Mouse (Mus musculus): Measurements from ENCODE around the gene Nfix. TPM values are rescaled to one million over a fixed set of nuclear protein-coding genes. Genes with fewer than 3 reads are reported as not detected.
A peak's percentile ranks its signal among the peaks of the same experiment; 100 is the strongest.

Gene Nfix
- polyA plus RNA-seq, 2 experiments = 1.4 to 2.5 TPM

GRCm38 (mm10) chr8:84653092-84653631 is 147.0 kb downstream of the Nfix start:
- WGBS (ENCODE audit: insufficient replicate concordance) = 48% methylated on average over 9 of the region's 9 CpGs
- no peak for ATAC-seq (ENCODE audit: insufficient read depth)
- peak overlapping the region; percentile 13; the same call in 1 of the 2 replicates for H3K4me2 ChIP-seq (ENCODE audit: low read depth)
- 0 out of 2 replicates have a peak overlapping the region, but pooled peaks have one; percentile 6 for H3K9ac ChIP-seq (replicated peaks)
- H3K9me3 ChIP-seq (ENCODE audit: control insufficient read depth, low read length) = no peaks in the 10 kb centered on the region
- peaks cover 22 to 28% of the 10 kb centered on the region in 2 experiments for H3K4me1 ChIP-seq (replicated peaks; ENCODE audit: control insufficient read depth in 2 of 2, insufficient read depth in 2 of 2, low read length in 1 of 2)
- H3K36me3 ChIP-seq (replicated peaks; ENCODE audit: control insufficient read depth, insufficient read depth, low read depth) = no peaks in the 10 kb centered on the region
- no peak for TF ChIP-seq CTCF (IDR thresholded peaks at IDR 0.05; ENCODE audit: low read depth)
- no peak for TF ChIP-seq EP300 (IDR thresholded peaks at IDR 0.05; ENCODE audit: low read depth)
- peaks cover 3% of the 10 kb centered on the region; the same call in 1 of the 2 replicates for H3K27me3 ChIP-seq (ENCODE audit: control insufficient read depth, insufficient read depth, low read length)
- H3K27ac ChIP-seq = no peak overlapping the region
- no peak overlapping the region for H3K4me3 ChIP-seq (ENCODE audit: insufficient read depth in 1 of 2, low read depth in 2 of 2, low read length in 2 of 2)
- DNase-seq (ENCODE audit: low read depth in 3 of 3, low spot score in 3 of 3) = no peak

- DNase-seq (ENCODE audit: low read depth in 3 of 3, low spot score in 3 of 3) = no peak
- Histone ChIP-seq H3K9ac (replicated peaks) (no peak overlapping the region), H3K4me3 (ENCODE audit: insufficient read depth in 1 of 2, low read depth in 2 of 2, low read length in 2 of 2) (no peak overlapping the region), H3K27ac (no peak overlapping the region), H3K27me3 (ENCODE audit: control insufficient read depth, insufficient read depth, low read length) (no peaks in the 10 kb centered on the region; the same call in 1 of the 2 replicates), H3K4me2 (ENCODE audit: low read depth) (no peak overlapping the region), H3K4me1 (replicated peaks; ENCODE audit: control insufficient read depth in 2 of 2, insufficient read depth in 2 of 2, low read length in 1 of 2) (peaks cover 5 to 14% of the 10 kb centered on the region in 2 experiments), H3K9me3 (ENCODE audit: control insufficient read depth, low read length) (no peaks in the 10 kb centered on the region), H3K36me3 (replicated peaks; ENCODE audit: control insufficient read depth, insufficient read depth, low read depth) (no peaks in the 10 kb centered on the region)
- TF ChIP-seq CTCF (IDR thresholded peaks at IDR 0.05; ENCODE audit: low read depth) = no peak
- no peak for TF ChIP-seq EP300 (IDR thresholded peaks at IDR 0.05; ENCODE audit: low read depth)
- ATAC-seq (ENCODE audit: insufficient read depth) = no peak
- 64% methylated on average over 3 of the region's 3 CpGs for WGBS (ENCODE audit: insufficient replicate concordance)
These were observed 149.9 kb downstream of the Nfix start for GRCm38 (mm10) chr8:84650213-84650612.

Other genes starting within 250 kb of the Nfix start
- 6.2 and 8.4 TPM in 2 replicates for gene Ier2, start 137.5 kb downstream of the Nfix start, polyA plus RNA-seq (2012; rRNA removed)
- gene Ier2, start 137.5 kb downstream of the Nfix start, polyA plus RNA-seq (2014; fragmentation: Nextera tagmentation; extraction: Ambion mirVana) = 12.6 and 15.0 TPM in 2 replicates
- gene Trmt1, start 114.0 kb downstream of the Nfix start, polyA plus RNA-seq (2012; rRNA removed) = 37.5 and 37.6 TPM in 2 replicates
- gene Trmt1, start 114.0 kb downstream of the Nfix start, polyA plus RNA-seq (2014; fragmentation: Nextera tagmentation; extraction: Ambion mirVana) = 27.4 and 34.1 TPM in 2 replicates
- 19.0 and 21.2 TPM in 2 replicates for gene Nacc1, start 112.5 kb downstream of the Nfix start, polyA plus RNA-seq (2012; rRNA removed)
- 6.3 and 7.6 TPM in 2 replicates for gene Nacc1, start 112.5 kb downstream of the Nfix start, polyA plus RNA-seq (2014; fragmentation: Nextera tagmentation; extraction: Ambion mirVana)
- gene Lyl1, start 98.9 kb downstream of the Nfix start, polyA plus RNA-seq (2012; rRNA removed) = 45.4 and 46.2 TPM in 2 replicates
- gene Lyl1, start 98.9 kb downstream of the Nfix start, polyA plus RNA-seq (2014; fragmentation: Nextera tagmentation; extraction: Ambion mirVana) = 55.6 and 57.7 TPM in 2 replicates
- 10.9 and 11.9 TPM in 2 replicates for gene G430095P16Rik, start 77.3 kb downstream of the Nfix start, polyA plus RNA-seq (2012; rRNA removed)
- gene G430095P16Rik, start 77.3 kb downstream of the Nfix start, polyA plus RNA-seq (2014; fragmentation: Nextera tagmentation; extraction: Ambion mirVana) = 8.3 and 10.3 TPM in 2 replicates
- gene Dand5, start 22.5 kb upstream of the Nfix start, polyA plus RNA-seq (2012; rRNA removed) = 1.9 TPM in 2 replicates
- 2.5 and 2.7 TPM in 2 replicates for gene Dand5, start 22.5 kb upstream of the Nfix start, polyA plus RNA-seq (2014; fragmentation: Nextera tagmentation; extraction: Ambion mirVana)
- gene Gadd45gip1, start 31.2 kb upstream of the Nfix start, polyA plus RNA-seq (2012; rRNA removed) = 24.4 and 31.0 TPM in 2 replicates
- 50.2 and 55.7 TPM in 2 replicates for gene Gadd45gip1, start 31.2 kb upstream of the Nfix start, polyA plus RNA-seq (2014; fragmentation: Nextera tagmentation; extraction: Ambion mirVana)
- gene Rad23a, start 40.3 kb upstream of the Nfix start, polyA plus RNA-seq (2012; rRNA removed) = 139 and 184 TPM in 2 replicates
- 258 and 279 TPM in 2 replicates for gene Rad23a, start 40.3 kb upstream of the Nfix start, polyA plus RNA-seq (2014; fragmentation: Nextera tagmentation; extraction: Ambion mirVana)
- gene Calr, start 46.6 kb upstream of the Nfix start, polyA plus RNA-seq (2012; rRNA removed) = 144 and 262 TPM in 2 replicates
- 348 and 351 TPM in 2 replicates for gene Calr, start 46.6 kb upstream of the Nfix start, polyA plus RNA-seq (2014; fragmentation: Nextera tagmentation; extraction: Ambion mirVana)
- gene Farsa, start 56.6 kb upstream of the Nfix start, polyA plus RNA-seq (2012; rRNA removed) = 53.5 and 54.8 TPM in 2 replicates
- gene Farsa, start 56.6 kb upstream of the Nfix start, polyA plus RNA-seq (2014; fragmentation: Nextera tagmentation; extraction: Ambion mirVana) = 45.8 and 48.7 TPM in 2 replicates
- gene Syce2, start 71.8 kb upstream of the Nfix start, polyA plus RNA-seq (2012; rRNA removed) = 16.7 and 26.4 TPM in 2 replicates
- gene Syce2, start 71.8 kb upstream of the Nfix start, polyA plus RNA-seq (2014; fragmentation: Nextera tagmentation; extraction: Ambion mirVana) = 78.2 and 80.2 TPM in 2 replicates
- 27.1 and 31.4 TPM in 2 replicates for gene Gcdh, start 93.6 kb upstream of the Nfix start, polyA plus RNA-seq (2012; rRNA removed)
- gene Gcdh, start 93.6 kb upstream of the Nfix start, polyA plus RNA-seq (2014; fragmentation: Nextera tagmentation; extraction: Ambion mirVana) = 38.9 and 42.7 TPM in 2 replicates
- 209 and 251 TPM in 2 replicates for gene Klf1, start 101.6 kb upstream of the Nfix start, polyA plus RNA-seq (2012; rRNA removed)
- gene Klf1, start 101.6 kb upstream of the Nfix start, polyA plus RNA-seq (2014; fragmentation: Nextera tagmentation; extraction: Ambion mirVana) = 522 and 566 TPM in 2 replicates
- gene Dnase2a, start 108.2 kb upstream of the Nfix start, polyA plus RNA-seq (2012; rRNA removed) = 9.6 and 11.0 TPM in 2 replicates
- gene Dnase2a, start 108.2 kb upstream of the Nfix start, polyA plus RNA-seq (2014; fragmentation: Nextera tagmentation; extraction: Ambion mirVana) = 8.4 and 8.5 TPM in 2 replicates
- gene Mast1, start 137.0 kb upstream of the Nfix start, polyA plus RNA-seq (2012; rRNA removed) = 0.06 and 0.21 TPM in 2 replicates
- gene Mast1, start 137.0 kb upstream of the Nfix start, polyA plus RNA-seq (2014; fragmentation: Nextera tagmentation; extraction: Ambion mirVana) = 0.08 and 0.14 TPM in 2 replicates
- 0.03 TPM in 1 of 2 replicates, not detected in the other for gene Rtbdn, start 146.6 kb upstream of the Nfix start, polyA plus RNA-seq (2012; rRNA removed)
- not detected in 2 replicates for gene Rtbdn, start 146.6 kb upstream of the Nfix start, polyA plus RNA-seq (2014; fragmentation: Nextera tagmentation; extraction: Ambion mirVana)
- gene Gm49661, start 169.1 kb upstream of the Nfix start, polyA plus RNA-seq (2012; rRNA removed) = not detected in 2 replicates
- not detected in 2 replicates for gene Gm49661, start 169.1 kb upstream of the Nfix start, polyA plus RNA-seq (2014; fragmentation: Nextera tagmentation; extraction: Ambion mirVana)
- gene Prdx2, start 169.2 kb upstream of the Nfix start, polyA plus RNA-seq (2012; rRNA removed) = 1,117 and 1,155 TPM in 2 replicates
- 2,207 and 2,282 TPM in 2 replicates for gene Prdx2, start 169.2 kb upstream of the Nfix start, polyA plus RNA-seq (2014; fragmentation: Nextera tagmentation; extraction: Ambion mirVana)
- 49.3 and 56.2 TPM in 2 replicates for gene Rnaseh2a, start 169.4 kb upstream of the Nfix start, polyA plus RNA-seq (2012; rRNA removed)
- gene Rnaseh2a, start 169.4 kb upstream of the Nfix start, polyA plus RNA-seq (2014; fragmentation: Nextera tagmentation; extraction: Ambion mirVana) = 107 and 125 TPM in 2 replicates
- 8.3 and 10.5 TPM in 2 replicates for gene Junb, start 178.4 kb upstream of the Nfix start, polyA plus RNA-seq (2012; rRNA removed)
- gene Junb, start 178.4 kb upstream of the Nfix start, polyA plus RNA-seq (2014; fragmentation: Nextera tagmentation; extraction: Ambion mirVana) = 10.5 and 11.2 TPM in 2 replicates
- 2.3 and 4.3 TPM in 2 replicates for gene Hook2, start 190.3 kb upstream of the Nfix start, polyA plus RNA-seq (2012; rRNA removed)
- gene Hook2, start 190.3 kb upstream of the Nfix start, polyA plus RNA-seq (2014; fragmentation: Nextera tagmentation; extraction: Ambion mirVana) = 3.2 and 4.3 TPM in 2 replicates
- 0.02 TPM in 1 of 2 replicates, not detected in the other for gene Best2, start 214.2 kb upstream of the Nfix start, polyA plus RNA-seq (2012; rRNA removed)
- not detected in 2 replicates for gene Best2, start 214.2 kb upstream of the Nfix start, polyA plus RNA-seq (2014; fragmentation: Nextera tagmentation; extraction: Ambion mirVana)
- 83.4 and 85.3 TPM in 2 replicates for gene Asna1, start 224.9 kb upstream of the Nfix start, polyA plus RNA-seq (2012; rRNA removed)
- gene Asna1, start 224.9 kb upstream of the Nfix start, polyA plus RNA-seq (2014; fragmentation: Nextera tagmentation; extraction: Ambion mirVana) = 56.9 and 58.8 TPM in 2 replicates
- 74.0 and 100 TPM in 2 replicates for gene Trir, start 226.5 kb upstream of the Nfix start, polyA plus RNA-seq (2012; rRNA removed)
- 84.4 and 89.3 TPM in 2 replicates for gene Trir, start 226.5 kb upstream of the Nfix start, polyA plus RNA-seq (2014; fragmentation: Nextera tagmentation; extraction: Ambion mirVana)
- gene Tnpo2, start 236.6 kb upstream of the Nfix start, polyA plus RNA-seq (2012; rRNA removed) = 24.8 and 25.2 TPM in 2 replicates
- gene Tnpo2, start 236.6 kb upstream of the Nfix start, polyA plus RNA-seq (2014; fragmentation: Nextera tagmentation; extraction: Ambion mirVana) = 9.9 and 10.2 TPM in 2 replicates

Measured in liver, embryonic 14.5 days (tissue).